In the genomic region with DNA sequence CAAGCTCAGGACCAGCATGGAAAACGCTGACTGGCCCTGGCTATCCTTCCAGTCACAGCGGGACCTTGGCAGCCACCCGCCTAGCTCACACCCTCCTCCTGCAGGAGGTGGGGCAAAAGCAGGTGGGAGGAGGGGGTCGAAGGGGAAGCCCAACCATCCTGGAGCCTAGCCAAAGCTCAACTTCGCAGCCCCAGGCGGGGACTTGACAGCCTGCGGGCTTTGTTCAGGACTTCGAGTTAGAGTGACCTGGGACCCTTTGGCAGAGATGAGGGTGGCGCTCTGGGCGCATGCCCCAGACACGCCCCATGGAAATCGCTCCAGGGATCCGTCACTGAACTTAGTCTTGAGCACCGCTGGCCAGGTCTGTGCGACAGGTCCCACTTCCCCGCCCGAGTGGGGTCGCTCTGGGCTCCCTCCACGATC, we compare ENCODE assay signal across 8 mouse cellular contexts. TPM values are rescaled to one million over a fixed set of nuclear protein-coding genes. Genes with fewer than 3 reads are reported as not detected.
A peak's percentile ranks its signal among the peaks of the same experiment; 100 is the strongest.
DNase-seq lines count a peak whose midpoint lies in the region; ATAC-seq and TF ChIP-seq lines count a peak whose summit lies in the region.

A gene (plus strand): TSS at position 274 of the 423 bp plus-strand sequence.

- ATAC-seq in liver, embryonic 11.5 days (replicated peaks; ENCODE audit: low FRiP score): no peak
- ATAC-seq in forebrain, embryonic 16.5 days: 0 out of 2 replicates have a peak, but pooled peaks have one; percentile 49
- ATAC-seq in intestine, embryonic 16.5 days: peak; percentile 55; the same call in 1 of the 2 replicates

- H3K27ac ChIP-seq in liver, embryonic 11.5 days (ENCODE audit: low read depth, low read length): no peak within 1 kb of the TSS
- no peak within 1 kb of the TSS for H3K27ac ChIP-seq in forebrain, embryonic 16.5 days (ENCODE audit: low read length)
- no peak within 1 kb of the TSS for H3K27ac ChIP-seq in intestine, embryonic 16.5 days (ENCODE audit: low read length)

- no peak within 1 kb of the TSS for H3ac ChIP-seq in myocyte (ENCODE audit: control insufficient read depth, insufficient read length)

- H3K79me2 ChIP-seq in myocyte (ENCODE audit: control insufficient read depth, insufficient read depth): no peaks in the 10 kb centered on the region

- no peaks in the 10 kb centered on the region for H3K36me3 ChIP-seq in liver, embryonic 11.5 days (ENCODE audit: control insufficient read depth, insufficient read depth, low read length)
- no peaks in the 10 kb centered on the region for H3K36me3 ChIP-seq in forebrain, embryonic 16.5 days (ENCODE audit: control insufficient read depth, insufficient read depth)
- H3K36me3 ChIP-seq in intestine, embryonic 16.5 days (ENCODE audit: control insufficient read depth, insufficient read depth, low read length): no peaks in the 10 kb centered on the region
- no peaks in the 10 kb centered on the region for H3K36me3 ChIP-seq in myocyte (ENCODE audit: control insufficient read depth, insufficient read depth)

- WGBS in liver, embryonic 11.5 days: under 1% methylated on average over 19 of the region's 19 CpGs
- under 1% methylated on average over 19 of the region's 19 CpGs for WGBS in forebrain, embryonic 16.5 days
- under 1% methylated on average over 19 of the region's 19 CpGs for WGBS in intestine, embryonic 16.5 days

- H3K4me2 ChIP-seq in liver, embryonic 11.5 days: peak within 1 kb of the TSS; percentile 66
- peak within 1 kb of the TSS; percentile 96 for H3K4me2 ChIP-seq in forebrain, embryonic 16.5 days (ENCODE audit: low read length)
- H3K4me2 ChIP-seq in intestine, embryonic 16.5 days (ENCODE audit: low read depth, low read length): peak within 1 kb of the TSS; percentile 94
- H3K4me2 ChIP-seq in myocyte (ENCODE audit: low read depth): peak within 1 kb of the TSS; percentile 18

- H3K4me1 ChIP-seq in liver, embryonic 11.5 days (replicated peaks; ENCODE audit: control insufficient read depth, insufficient read depth, low read length): no peaks in the 10 kb centered on the region
- H3K4me1 ChIP-seq in forebrain, embryonic 16.5 days (replicated peaks; ENCODE audit: control insufficient read depth, insufficient read depth, low read length): peaks cover 15% of the 10 kb centered on the region
- H3K4me1 ChIP-seq in intestine, embryonic 16.5 days (ENCODE audit: control insufficient read depth, insufficient read depth, low read length): peaks cover 5% of the 10 kb centered on the region; the same call in 1 of the 2 replicates

- no peak for DNase-seq in liver, embryonic 11.5 days (ENCODE audit: low spot score)
- DNase-seq in liver: no peak
- peak; percentile 74 for DNase-seq in cerebellum, adult 11-12 months
- DNase-seq in spleen, postnatal 14 days (ENCODE audit: low spot score in 2 of 2): no peak
- DNase-seq in urinary bladder, postnatal 10 days (ENCODE audit: low spot score): no peak

- TF ChIP-seq POLR2A in myocyte (IDR thresholded peaks at IDR 0.05; ENCODE audit: insufficient read length, low read depth): no peak

- H3K9me3 ChIP-seq in liver, embryonic 11.5 days (ENCODE audit: control insufficient read depth, low read length): no peaks in the 10 kb centered on the region
- no peaks in the 10 kb centered on the region for H3K9me3 ChIP-seq in forebrain, embryonic 16.5 days (ENCODE audit: control insufficient read depth, low read length)
- H3K9me3 ChIP-seq in intestine, embryonic 16.5 days (ENCODE audit: control insufficient read depth, low read length): no peaks in the 10 kb centered on the region

- H3K4me3 ChIP-seq in liver, embryonic 11.5 days (ENCODE audit: low read depth, low read length): peak within 1 kb of the TSS; percentile 40
- H3K4me3 ChIP-seq in forebrain, embryonic 16.5 days (replicated peaks; ENCODE audit: low read length): peak within 1 kb of the TSS; percentile 50
- peak within 1 kb of the TSS; percentile 55 for H3K4me3 ChIP-seq in intestine, embryonic 16.5 days (ENCODE audit: low read length)
- H3K4me3 ChIP-seq in myocyte: no peak within 1 kb of the TSS

- no peak within 1 kb of the TSS for H3K9ac ChIP-seq in liver, embryonic 11.5 days (ENCODE audit: low read depth, low read length)
- peak within 1 kb of the TSS; percentile 48 for H3K9ac ChIP-seq in forebrain, embryonic 16.5 days (replicated peaks; ENCODE audit: low read depth, low read length)
- H3K9ac ChIP-seq in intestine, embryonic 16.5 days (ENCODE audit: low read depth, low read length): peak within 1 kb of the TSS; percentile 43

- H3K27me3 ChIP-seq in liver, embryonic 11.5 days (replicated peaks; ENCODE audit: control insufficient read depth, insufficient read depth, low read length): peaks cover 48% of the 10 kb centered on the region
- H3K27me3 ChIP-seq in forebrain, embryonic 16.5 days (replicated peaks; ENCODE audit: control insufficient read depth, insufficient read depth, low read length): peaks cover 37% of the 10 kb centered on the region
- peaks cover 33% of the 10 kb centered on the region for H3K27me3 ChIP-seq in intestine, embryonic 16.5 days (replicated peaks; ENCODE audit: control insufficient read depth, insufficient read depth, low read length)
- peaks cover 16% of the 10 kb centered on the region for H3K27me3 ChIP-seq in myocyte (ENCODE audit: control insufficient read depth, insufficient read depth, insufficient read length)

TF ChIP-seq in myocyte, 11 proteins besides CTCF, POLR2A, EP300 and RAD21:
- no peak for TF ChIP-seq E2F4 (IDR thresholded peaks at IDR 0.05; ENCODE audit: insufficient read depth)
- no peak for TF ChIP-seq TCF12 (IDR thresholded peaks at IDR 0.05; ENCODE audit: insufficient read depth, poor library complexity, severe bottlenecking)
- no peak for TF ChIP-seq REST (IDR thresholded peaks at IDR 0.05; ENCODE audit: insufficient read depth, insufficient read length)
- no peak for TF ChIP-seq MAX (IDR thresholded peaks at IDR 0.05; ENCODE audit: low read depth)
- TF ChIP-seq POLR2AphosphoS2 (IDR thresholded peaks at IDR 0.05; ENCODE audit: insufficient read length, low read depth): no peak
- TF ChIP-seq TCF3 (IDR thresholded peaks at IDR 0.05; ENCODE audit: insufficient read length, low read depth): no peak

RNA-seq across cellular contexts. Expression of the gene that starts here (rescaled TPM):
- not detected in 2 replicates for polyA plus RNA-seq in liver, embryonic 11.5 days (2014; fragmentation: Nextera tagmentation; extraction: Ambion mirVana)
- polyA plus RNA-seq in forebrain, embryonic 16.5 days (2015; fragmentation: Nextera tagmentation; extraction: Ambion mirVana): 0.09 and 0.17 TPM in 2 replicates
- polyA plus RNA-seq in intestine, embryonic 16.5 days (2015; fragmentation: Nextera tagmentation; extraction: Ambion mirVana): not detected in 2 replicates
- polyA plus RNA-seq in myocyte (2012; fragmentation: generic; extraction: Trizol): not detected

Comparison
In these comparisons a context has a peak if more than half of its experiments do, and no peak if none do; other contexts are left out.
1. Peak in ATAC-seq, H3K4me3 ChIP-seq, H3K9ac ChIP-seq and H3K4me2 ChIP-seq in forebrain, embryonic 16.5 days; RNA of the gene not detected or under 1 TPM.
2. Peak in ATAC-seq, H3K4me3 ChIP-seq, H3K9ac ChIP-seq and H3K4me2 ChIP-seq in intestine, embryonic 16.5 days; RNA of the gene not detected or under 1 TPM.
3. H3K4me2 ChIP-seq: peak in every context shown above with its lines; median percentile 96 in forebrain, embryonic 16.5 days; 94 in intestine, embryonic 16.5 days; 66 in liver, embryonic 11.5 days; 18 in myocyte.